Mouse (Mus musculus): ENCODE measurements around the gene Vps37c.

GRCm38 (mm10) chr19:10761794-10762415 lies 73.4 kb downstream of the Vps37c start:
- no peak for TF ChIP-seq CTCF (IDR thresholded peaks at IDR 0.05; ENCODE audit: control insufficient read depth, insufficient read depth, low read length)
- TF ChIP-seq POLR2A (IDR thresholded peaks at IDR 0.05; ENCODE audit: borderline replicate concordance, control insufficient read depth, low read depth, low read length), result no peak

Data from bone marrow, adult 2 months (tissue).